Mouse (Mus musculus) kidney, postnatal 25 days (tissue): ENCODE measurements around the gene Kat8.
"Not testable (repeated sequence)": the region's sequence is repeated elsewhere in the genome, so short reads cannot be mapped to it uniquely, and the experiment has no call there.

Experiments
- DNase-seq, 2 experiments: peaks; one replicate each; pipeline ENCODE4 v3.0.0; 2021; ENCODE audit warnings: mixed read lengths in 2 of 2

The Kat8 gene

GRCm38 (mm10) chr7:127932273-127933031 lies 20.1 kb downstream of the Kat8 start:
- peak; percentile 62 to 79 for DNase-seq

- DNase-seq = peak in 1 of 2 experiments; percentile 45
Measured at GRCm38 (mm10) chr7:127934075-127934474, 21.8 kb downstream of the Kat8 start.

- peak; percentile 95 to 97 for DNase-seq
Measured at GRCm38 (mm10) chr7:127935028-127935722, 22.9 kb downstream of the Kat8 start.

- DNase-seq = no peak
Measured at GRCm38 (mm10) chr7:127935748-127936159, 23.4 kb downstream of the Kat8 start.

GRCm38 (mm10) chr7:127936216-127936884 lies 24.0 kb downstream of the Kat8 start:
- peak in 1 of 2 experiments; percentile 40 for DNase-seq

GRCm38 (mm10) chr7:127942097-127942496 lies 29.8 kb downstream of the Kat8 start:
- not testable (repeated sequence) for DNase-seq

- no peak for DNase-seq
Measured at GRCm38 (mm10) chr7:127944614-127945013, 32.3 kb downstream of the Kat8 start.

- no peak for DNase-seq
Measured at GRCm38 (mm10) chr7:127946470-127947023, 34.2 kb downstream of the Kat8 start, which contains the start of gene Prss36. Prss36 (minus strand) TSS chr7:127946725.

- DNase-seq = no peak
Measured at GRCm38 (mm10) chr7:127952864-127953581, 40.7 kb downstream of the Kat8 start.

- peak in 1 of 2 experiments; percentile 83 for DNase-seq
Measured at GRCm38 (mm10) chr7:127959364-127959763, 47.0 kb downstream of the Kat8 start.

GRCm38 (mm10) chr7:127966371-127966918 lies 54.1 kb downstream of the Kat8 start:
- no peak for DNase-seq

- DNase-seq = peak; percentile 93 to 96
Measured at GRCm38 (mm10) chr7:127967004-127967921, 54.9 kb downstream of the Kat8 start, which contains the start of gene Fus. Fus (plus strand) TSS chr7:127967457.

GRCm38 (mm10) chr7:127967922-127968828 lies 55.9 kb downstream of the Kat8 start:
- DNase-seq = peak; percentile 85 to 91

GRCm38 (mm10) chr7:127974413-127974930 lies 62.2 kb downstream of the Kat8 start:
- no peak for DNase-seq
